Mouse (Mus musculus): ENCODE results near the gene Lpp. TPM values are rescaled to one million over a fixed set of nuclear protein-coding genes. Genes with fewer than 3 reads are reported as not detected.

Lpp gene
- polyA plus RNA-seq, 1 experiment from 2014 or later, result 9.6 TPM

- ATAC-seq (ENCODE audit: low FRiP score, low TSS enrichment), result no peak
- no peaks in the 10 kb centered on the region for H3K27me3 ChIP-seq (ENCODE audit: control insufficient read depth, insufficient read depth, low read length)
Measured at GRCm38 (mm10) chr16:24955054-24955453, 561.7 kb downstream of the Lpp start.

GRCm38 (mm10) chr16:24958661-24959060 lies 565.4 kb downstream of the Lpp start:
- WGBS, result 89% methylated on average over 1 of the region's 1 CpGs
- H3K9ac ChIP-seq (replicated peaks; ENCODE audit: low read length), result no peak overlapping the region

More at GRCm38 (mm10) chr16:24955054-24955453, 561.7 kb downstream of the Lpp start:
- no peak overlapping the region for H3K4me3 ChIP-seq (replicated peaks; ENCODE audit: low read depth, low read length)
- no peaks in the 10 kb centered on the region for H3K36me3 ChIP-seq (ENCODE audit: control insufficient read depth, insufficient read depth, low read length)
- 78% methylated on average over 7 of the region's 7 CpGs for WGBS
- H3K9me3 ChIP-seq (ENCODE audit: control insufficient read depth, low read length), result no peaks in the 10 kb centered on the region; the same call in 1 of the 2 replicates
- no peak overlapping the region for H3K27ac ChIP-seq (replicated peaks; ENCODE audit: low read depth, low read length)
- no peak overlapping the region for H3K4me2 ChIP-seq (ENCODE audit: low read length)
- DNase-seq, result no peak
- no peaks in the 10 kb centered on the region for H3K4me1 ChIP-seq (ENCODE audit: control insufficient read depth, insufficient read depth, low read length)
- no peak overlapping the region for H3K9ac ChIP-seq (replicated peaks; ENCODE audit: low read length)

GRCm38 (mm10) chr16:24960901-24961806 lies 567.8 kb downstream of the Lpp start:
- no peak for DNase-seq
- WGBS, result 76% methylated on average over 10 of the region's 10 CpGs
- H3K4me2 ChIP-seq (ENCODE audit: low read length), result no peak overlapping the region
- no peak overlapping the region for H3K4me3 ChIP-seq (replicated peaks; ENCODE audit: low read depth, low read length)
- H3K27me3 ChIP-seq (ENCODE audit: control insufficient read depth, insufficient read depth, low read length), result no peaks in the 10 kb centered on the region
- no peaks in the 10 kb centered on the region for H3K9me3 ChIP-seq (ENCODE audit: control insufficient read depth, low read length)
- no peak for ATAC-seq (ENCODE audit: low FRiP score, low TSS enrichment)
- H3K4me1 ChIP-seq (ENCODE audit: control insufficient read depth, insufficient read depth, low read length), result no peaks in the 10 kb centered on the region
- no peak overlapping the region for H3K9ac ChIP-seq (replicated peaks; ENCODE audit: low read length)
- H3K27ac ChIP-seq (replicated peaks; ENCODE audit: low read depth, low read length), result no peak overlapping the region
- no peaks in the 10 kb centered on the region for H3K36me3 ChIP-seq (ENCODE audit: control insufficient read depth, insufficient read depth, low read length)

More at GRCm38 (mm10) chr16:24958661-24959060, 565.4 kb downstream of the Lpp start:
- Histone ChIP-seq H3K27ac (replicated peaks; ENCODE audit: low read depth, low read length) (no peak overlapping the region), H3K4me2 (ENCODE audit: low read length) (no peak overlapping the region), H3K4me1 (ENCODE audit: control insufficient read depth, insufficient read depth, low read length) (no peaks in the 10 kb centered on the region), H3K27me3 (ENCODE audit: control insufficient read depth, insufficient read depth, low read length) (no peaks in the 10 kb centered on the region), H3K9me3 (ENCODE audit: control insufficient read depth, low read length) (no peaks in the 10 kb centered on the region; the same call in 1 of the 2 replicates), H3K4me3 (replicated peaks; ENCODE audit: low read depth, low read length) (no peak overlapping the region), H3K36me3 (ENCODE audit: control insufficient read depth, insufficient read depth, low read length) (no peaks in the 10 kb centered on the region)
- no peak for ATAC-seq (ENCODE audit: low FRiP score, low TSS enrichment)
- no peak for DNase-seq

GRCm38 (mm10) chr16:24964311-24964710 lies 571.0 kb downstream of the Lpp start:
- H3K4me1 ChIP-seq (ENCODE audit: control insufficient read depth, insufficient read depth, low read length), result no peaks in the 10 kb centered on the region
- H3K4me2 ChIP-seq (ENCODE audit: low read length), result no peak overlapping the region
- H3K27ac ChIP-seq (replicated peaks; ENCODE audit: low read depth, low read length), result no peak overlapping the region
- H3K9ac ChIP-seq (replicated peaks; ENCODE audit: low read length), result no peak overlapping the region
- DNase-seq (no peak), ATAC-seq (ENCODE audit: low FRiP score, low TSS enrichment) (no peak)
- no peaks in the 10 kb centered on the region for H3K36me3 ChIP-seq (ENCODE audit: control insufficient read depth, insufficient read depth, low read length)
- no peaks in the 10 kb centered on the region for H3K9me3 ChIP-seq (ENCODE audit: control insufficient read depth, low read length)
- WGBS, result 90% methylated on average over 1 of the region's 1 CpGs
- no peak overlapping the region for H3K4me3 ChIP-seq (replicated peaks; ENCODE audit: low read depth, low read length)
- H3K27me3 ChIP-seq (ENCODE audit: control insufficient read depth, insufficient read depth, low read length), result no peaks in the 10 kb centered on the region

GRCm38 (mm10) chr16:24965091-24965490 lies 571.8 kb downstream of the Lpp start:
- Histone ChIP-seq H3K27ac (replicated peaks; ENCODE audit: low read depth, low read length) (no peak overlapping the region), H3K27me3 (ENCODE audit: control insufficient read depth, insufficient read depth, low read length) (no peaks in the 10 kb centered on the region), H3K36me3 (ENCODE audit: control insufficient read depth, insufficient read depth, low read length) (no peaks in the 10 kb centered on the region), H3K4me1 (ENCODE audit: control insufficient read depth, insufficient read depth, low read length) (no peaks in the 10 kb centered on the region), H3K9me3 (ENCODE audit: control insufficient read depth, low read length) (no peaks in the 10 kb centered on the region), H3K9ac (replicated peaks; ENCODE audit: low read length) (no peak overlapping the region), H3K4me3 (replicated peaks; ENCODE audit: low read depth, low read length) (no peak overlapping the region), H3K4me2 (ENCODE audit: low read length) (no peak overlapping the region)
- 77% methylated on average over 4 of the region's 4 CpGs for WGBS
- DNase-seq (no peak), ATAC-seq (ENCODE audit: low FRiP score, low TSS enrichment) (no peak)

GRCm38 (mm10) chr16:24966460-24966859 lies 573.2 kb downstream of the Lpp start:
- no peak for ATAC-seq (ENCODE audit: low FRiP score, low TSS enrichment)
- no peak overlapping the region for H3K27ac ChIP-seq (replicated peaks; ENCODE audit: low read depth, low read length)
- no peak overlapping the region for H3K4me2 ChIP-seq (ENCODE audit: low read length)
- WGBS, result 91% methylated on average over 9 of the region's 9 CpGs
- no peak overlapping the region for H3K9ac ChIP-seq (replicated peaks; ENCODE audit: low read length)
- H3K4me1 ChIP-seq (ENCODE audit: control insufficient read depth, insufficient read depth, low read length), result no peaks in the 10 kb centered on the region
- no peak overlapping the region for H3K4me3 ChIP-seq (replicated peaks; ENCODE audit: low read depth, low read length)
- H3K27me3 ChIP-seq (ENCODE audit: control insufficient read depth, insufficient read depth, low read length), result no peaks in the 10 kb centered on the region
- no peak for DNase-seq
- no peaks in the 10 kb centered on the region for H3K9me3 ChIP-seq (ENCODE audit: control insufficient read depth, low read length)
- no peaks in the 10 kb centered on the region for H3K36me3 ChIP-seq (ENCODE audit: control insufficient read depth, insufficient read depth, low read length)

GRCm38 (mm10) chr16:24973009-24973631 lies 579.8 kb downstream of the Lpp start:
- DNase-seq (no peak), ATAC-seq (ENCODE audit: low FRiP score, low TSS enrichment) (no peak)
- 83% methylated on average over 5 of the region's 5 CpGs for WGBS
- H3K4me1 ChIP-seq (ENCODE audit: control insufficient read depth, insufficient read depth, low read length), result no peaks in the 10 kb centered on the region
- H3K4me3 ChIP-seq (replicated peaks; ENCODE audit: low read depth, low read length), result no peak overlapping the region
- no peak overlapping the region for H3K4me2 ChIP-seq (ENCODE audit: low read length)
- no peak overlapping the region for H3K9ac ChIP-seq (replicated peaks; ENCODE audit: low read length)
- no peaks in the 10 kb centered on the region for H3K9me3 ChIP-seq (ENCODE audit: control insufficient read depth, low read length)
- no peaks in the 10 kb centered on the region for H3K27me3 ChIP-seq (ENCODE audit: control insufficient read depth, insufficient read depth, low read length)
- H3K36me3 ChIP-seq (ENCODE audit: control insufficient read depth, insufficient read depth, low read length), result no peaks in the 10 kb centered on the region
- H3K27ac ChIP-seq (replicated peaks; ENCODE audit: low read depth, low read length), result no peak overlapping the region

- WGBS, result 100% methylated on average over 1 of the region's 1 CpGs
- ATAC-seq (ENCODE audit: low FRiP score, low TSS enrichment), result no peak
- Histone ChIP-seq H3K36me3 (ENCODE audit: control insufficient read depth, insufficient read depth, low read length) (no peaks in the 10 kb centered on the region), H3K4me2 (ENCODE audit: low read length) (no peak overlapping the region), H3K4me1 (ENCODE audit: control insufficient read depth, insufficient read depth, low read length) (no peaks in the 10 kb centered on the region), H3K4me3 (replicated peaks; ENCODE audit: low read depth, low read length) (no peak overlapping the region), H3K27me3 (ENCODE audit: control insufficient read depth, insufficient read depth, low read length) (no peaks in the 10 kb centered on the region), H3K9ac (replicated peaks; ENCODE audit: low read length) (no peak overlapping the region), H3K9me3 (ENCODE audit: control insufficient read depth, low read length) (no peaks in the 10 kb centered on the region), H3K27ac (replicated peaks; ENCODE audit: low read depth, low read length) (no peak overlapping the region)
- no peak for DNase-seq
Measured at GRCm38 (mm10) chr16:24977771-24978170, 584.5 kb downstream of the Lpp start.
